Mouse (Mus musculus) limb, embryonic 14.5 days (tissue): ENCODE results near the gene Gm2832. TPM values are rescaled to one million over a fixed set of nuclear protein-coding genes. Genes with fewer than 3 reads are reported as not detected.
"Not testable (repeated sequence)": the region's sequence is repeated elsewhere in the genome, so short reads cannot be mapped to it uniquely, and the experiment has no call there.

Experiments
- ATAC-seq: fragments of 200-750 bp; cut with Nextera tagmentation; 2 replicates; pipeline ENCODE4 v1.8.0; 2017; ENCODE audit warnings: low read depth, moderate number of reproducible peaks, moderate TSS enrichment; ENCODE audit not compliant: low FRiP score
- DNase-seq: peaks from one replicate; pipeline ENCODE4 v3.0.0-alpha.2; 2015; ENCODE audit warnings: low spot score
- H3K27ac ChIP-seq: fragments of 300-500 bp; sonication (generic); replicated peaks from 2 replicates; pipeline ENCODE4 v1.5.1; 2014; ENCODE audit warnings: low read depth, mild to moderate bottlenecking, low read length, moderate library complexity, mixed read lengths
- H3K27me3 ChIP-seq: fragments of 300-500 bp; sonication (generic); 2 replicates; pipeline ENCODE4 v1.6.1; 2014; ENCODE audit warnings: low read length, mixed read lengths; ENCODE audit not compliant: control insufficient read depth, insufficient read depth
- H3K36me3 ChIP-seq: fragments of 300-500 bp; sonication (generic); 2 replicates; pipeline ENCODE4 v1.6.1; 2014; ENCODE audit warnings: mild to moderate bottlenecking, low read length, moderate library complexity, mixed read lengths; ENCODE audit not compliant: control insufficient read depth, insufficient read depth
- H3K4me1 ChIP-seq: fragments of 300-500 bp; sonication (generic); 2 replicates; pipeline ENCODE4 v1.6.1; 2014; ENCODE audit warnings: antibody characterized with exemption, low read length, mixed read lengths; ENCODE audit not compliant: control insufficient read depth, insufficient read depth
- H3K4me2 ChIP-seq: fragments of 300-500 bp; sonication (generic); replicated peaks from 2 replicates; pipeline ENCODE4 v1.6.1; 2014; ENCODE audit warnings: low read depth, mild to moderate bottlenecking, low read length, moderate library complexity; ENCODE audit not compliant: severe bottlenecking
- H3K4me3 ChIP-seq: fragments of 300-500 bp; sonication (generic); replicated peaks from 2 replicates; pipeline ENCODE4 v1.5.1; 2014; ENCODE audit warnings: low read length
- H3K9ac ChIP-seq: fragments of 300-500 bp; sonication (generic); 2 replicates; pipeline ENCODE4 v1.6.1; 2014; ENCODE audit warnings: mild to moderate bottlenecking, low read depth, low read length, moderate library complexity; ENCODE audit not compliant: severe bottlenecking
- H3K9me3 ChIP-seq: fragments of 300-500 bp; sonication (generic); 2 replicates; pipeline ENCODE4 v1.6.1; 2016; ENCODE audit warnings: low read length; ENCODE audit not compliant: control insufficient read depth
- WGBS: fragments of 180-500 bp; shearing (Covaris S2); extraction: QIAGEN DNeasy Blood & Tissue Kit; methylation state at CpG from one replicate; pipeline ENCODE4 v1.1.7; 2014; 5-methylcytosine and 5-hydroxymethylcytosine counted together
- polyA plus RNA-seq, 2 experiments: library from polyadenylated mRNA; depleted of rRNA in 1 of 2; stranded (reverse) in 1 of 2; unstranded in 1 of 2; fragments of >200 nt; fragmentation: Nextera tagmentation in 1 of 2; extraction: Ambion mirVana in 1 of 2; gene quantifications; 2 replicates each; pipeline versions ENCODE4 v1.2.1 to v1.2.3; 2012 to 2014

The Gm2832 gene
- polyA plus RNA-seq (2012; rRNA removed), result 0.11 and 0.12 TPM in 2 replicates
- polyA plus RNA-seq (2014; fragmentation: Nextera tagmentation; extraction: Ambion mirVana), result 0.15 TPM in 1 of 2 replicates, not detected in the other

- H3K27me3 ChIP-seq, H3K4me1 ChIP-seq, H3K27ac ChIP-seq, DNase-seq, H3K36me3 ChIP-seq, H3K9me3 ChIP-seq, H3K4me2 ChIP-seq, ATAC-seq, H3K4me3 ChIP-seq, H3K9ac ChIP-seq: not testable (repeated sequence)
- WGBS, result 95% methylated on average over 2 of the region's 3 CpGs
Measured at GRCm38 (mm10) chr14:41278505-41278904, at the start of gene Gm2832. Gene Gm2832, plus strand, starts transcription at chr14:41278805.

GRCm38 (mm10) chr14:41263296-41263695 lies 15.3 kb upstream of the Gm2832 start:
- not testable (repeated sequence) for H3K4me2 ChIP-seq, ATAC-seq, DNase-seq, H3K4me3 ChIP-seq, H3K27me3 ChIP-seq, H3K36me3 ChIP-seq, H3K9me3 ChIP-seq, H3K4me1 ChIP-seq, H3K27ac ChIP-seq, H3K9ac ChIP-seq
- WGBS, result 44% methylated on average over 4 of the region's 4 CpGs

GRCm38 (mm10) chr14:41263853-41264755 lies 14.5 kb upstream of the Gm2832 start:
- not testable (repeated sequence) for H3K27ac ChIP-seq, H3K9me3 ChIP-seq, H3K27me3 ChIP-seq, H3K36me3 ChIP-seq, DNase-seq, H3K9ac ChIP-seq, H3K4me1 ChIP-seq
- WGBS, result 5% methylated on average over 14 of the region's 29 CpGs
- peak; percentile 68; the same call in 1 of the 2 replicates for ATAC-seq
- Histone ChIP-seq H3K4me3 (0 out of 2 replicates have a peak overlapping the region, but pooled peaks have one; percentile 18), H3K4me2 (peak overlapping the region; percentile 34; the same call in 1 of the 2 replicates)

GRCm38 (mm10) chr14:41264756-41265566 lies 13.6 kb upstream of the Gm2832 start:
- not testable (repeated sequence) for H3K27ac ChIP-seq, H3K9ac ChIP-seq, H3K4me1 ChIP-seq, H3K36me3 ChIP-seq, H3K9me3 ChIP-seq, H3K27me3 ChIP-seq
- Histone ChIP-seq H3K4me3 (0 out of 2 replicates have a peak overlapping the region, but pooled peaks have one; percentile 18), H3K4me2 (peak overlapping the region; percentile 34; the same call in 1 of the 2 replicates)
- 0% methylated on average over 11 of the region's 36 CpGs for WGBS
- ATAC-seq (peak; percentile 74), DNase-seq (peak; percentile 5)

GRCm38 (mm10) chr14:41285965-41286364 lies 7.4 kb downstream of the Gm2832 start:
- H3K36me3 ChIP-seq, H3K27ac ChIP-seq, H3K4me2 ChIP-seq, ATAC-seq, DNase-seq, H3K9ac ChIP-seq, H3K4me1 ChIP-seq, H3K9me3 ChIP-seq, H3K4me3 ChIP-seq, H3K27me3 ChIP-seq: not testable (repeated sequence)
- 0% methylated on average over 1 of the region's 1 CpGs for WGBS

Other genes with a start within 250 kb of the Gm2832 start
- not detected in 2 replicates for gene Dydc2, start 209.6 kb upstream of the Gm2832 start, polyA plus RNA-seq (2012; rRNA removed)
- gene Dydc2, start 209.6 kb upstream of the Gm2832 start, polyA plus RNA-seq (2014; fragmentation: Nextera tagmentation; extraction: Ambion mirVana), result not detected in 2 replicates
- gene Dydc1, start 205.9 kb upstream of the Gm2832 start, polyA plus RNA-seq (2012; rRNA removed), result not detected in 2 replicates
- gene Dydc1, start 205.9 kb upstream of the Gm2832 start, polyA plus RNA-seq (2014; fragmentation: Nextera tagmentation; extraction: Ambion mirVana), result not detected in 2 replicates
- not detected in 2 replicates for gene Mat1a, start 173.8 kb upstream of the Gm2832 start, polyA plus RNA-seq (2012; rRNA removed)
- gene Mat1a, start 173.8 kb upstream of the Gm2832 start, polyA plus RNA-seq (2014; fragmentation: Nextera tagmentation; extraction: Ambion mirVana), result not detected in 2 replicates
- gene Sftpa1, start 147.0 kb upstream of the Gm2832 start, polyA plus RNA-seq (2012; rRNA removed), result not detected in 2 replicates
- gene Sftpa1, start 147.0 kb upstream of the Gm2832 start, polyA plus RNA-seq (2014; fragmentation: Nextera tagmentation; extraction: Ambion mirVana), result not detected in 2 replicates
- gene Mbl1, start 127.3 kb upstream of the Gm2832 start, polyA plus RNA-seq (2012; rRNA removed), result not detected in 2 replicates
- gene Mbl1, start 127.3 kb upstream of the Gm2832 start, polyA plus RNA-seq (2014; fragmentation: Nextera tagmentation; extraction: Ambion mirVana), result not detected in 2 replicates
- gene Sftpd, start 93.7 kb upstream of the Gm2832 start, polyA plus RNA-seq (2012; rRNA removed), result not detected in 2 replicates
- not detected in 2 replicates for gene Sftpd, start 93.7 kb upstream of the Gm2832 start, polyA plus RNA-seq (2014; fragmentation: Nextera tagmentation; extraction: Ambion mirVana)
- gene Gm5798, start 69.8 kb downstream of the Gm2832 start, polyA plus RNA-seq (2012; rRNA removed), result not detected in 2 replicates
- not detected in 2 replicates for gene Gm5798, start 69.8 kb downstream of the Gm2832 start, polyA plus RNA-seq (2014; fragmentation: Nextera tagmentation; extraction: Ambion mirVana)
- gene Gm7945, start 107.6 kb downstream of the Gm2832 start, polyA plus RNA-seq (2012; rRNA removed), result not detected in 2 replicates
- gene Gm7945, start 107.6 kb downstream of the Gm2832 start, polyA plus RNA-seq (2014; fragmentation: Nextera tagmentation; extraction: Ambion mirVana), result not detected in 2 replicates
- gene Gm6482, start 129.5 kb downstream of the Gm2832 start, polyA plus RNA-seq (2012; rRNA removed), result not detected in 2 replicates
- not detected in 2 replicates for gene Gm6482, start 129.5 kb downstream of the Gm2832 start, polyA plus RNA-seq (2014; fragmentation: Nextera tagmentation; extraction: Ambion mirVana)
- not detected in 2 replicates for gene Gm7954, start 174.7 kb downstream of the Gm2832 start, polyA plus RNA-seq (2012; rRNA removed)
- gene Gm7954, start 174.7 kb downstream of the Gm2832 start, polyA plus RNA-seq (2014; fragmentation: Nextera tagmentation; extraction: Ambion mirVana), result not detected in 2 replicates
- not detected in 2 replicates for gene Gm3486, start 210.7 kb downstream of the Gm2832 start, polyA plus RNA-seq (2012; rRNA removed)
- gene Gm3486, start 210.7 kb downstream of the Gm2832 start, polyA plus RNA-seq (2014; fragmentation: Nextera tagmentation; extraction: Ambion mirVana), result not detected in 2 replicates